Mouse (Mus musculus) lung, postnatal 4 days (tissue): ENCODE results near the gene Foxo3.

ENCODE experiments used
- DNase-seq, 2 experiments: peaks; one replicate each; pipeline ENCODE4 v3.0.0; 2021

The Foxo3 gene

GRCm38 (mm10) chr10:42275401-42275870 is 1.1 kb downstream of the Foxo3 start:
- DNase-seq, result peak in 1 of 2 experiments; percentile 80

GRCm38 (mm10) chr10:42274712-42275400 is 1.7 kb downstream of the Foxo3 start:
- DNase-seq, result peak; percentile 51 to 66

DNA sequence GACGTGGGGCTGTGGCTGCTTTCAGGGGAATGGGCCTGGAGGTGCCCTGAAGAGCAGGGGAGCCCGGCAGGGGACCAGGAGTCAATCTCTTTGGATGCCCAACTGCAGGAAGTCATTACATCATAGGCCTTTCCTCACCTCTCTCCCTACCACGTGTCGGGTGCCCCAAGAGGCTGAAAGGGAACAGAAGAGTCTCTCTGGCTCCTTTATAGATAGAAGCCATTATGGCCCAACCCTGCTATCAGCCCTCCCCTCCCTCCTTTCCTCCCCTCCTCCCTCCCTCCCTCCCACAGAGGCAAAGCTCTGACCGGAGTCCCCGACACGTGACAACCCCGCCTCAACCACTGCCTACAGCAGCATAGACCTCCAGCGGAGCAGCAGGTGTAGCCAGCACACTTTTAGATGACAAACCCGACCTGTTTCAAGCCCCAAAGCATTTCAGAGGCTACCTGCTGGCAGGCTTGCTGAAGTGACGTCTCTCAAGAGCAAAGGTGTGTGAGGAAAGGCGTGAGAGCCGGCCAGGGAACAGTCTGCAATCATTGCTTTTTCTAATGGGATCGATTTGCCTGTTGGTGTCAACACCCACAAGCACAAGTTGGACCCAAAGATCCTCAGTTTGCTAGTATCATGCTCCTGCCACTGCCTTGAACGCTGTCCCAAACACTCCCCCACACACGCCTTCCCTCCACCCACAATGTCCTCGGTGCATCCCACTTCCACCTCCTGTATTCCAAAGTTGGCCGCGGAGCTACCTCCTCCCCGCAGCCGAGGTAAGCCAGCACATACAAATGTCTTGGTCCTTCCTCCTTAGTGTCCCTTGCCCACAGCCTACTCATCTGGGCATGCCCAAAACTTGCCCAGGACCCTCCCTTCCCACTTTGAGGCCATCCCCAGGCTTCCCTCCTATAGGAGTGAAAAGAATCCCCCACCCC is 2.5 kb downstream of the Foxo3 start:
- peak; percentile 54 to 68 for DNase-seq

DNA sequence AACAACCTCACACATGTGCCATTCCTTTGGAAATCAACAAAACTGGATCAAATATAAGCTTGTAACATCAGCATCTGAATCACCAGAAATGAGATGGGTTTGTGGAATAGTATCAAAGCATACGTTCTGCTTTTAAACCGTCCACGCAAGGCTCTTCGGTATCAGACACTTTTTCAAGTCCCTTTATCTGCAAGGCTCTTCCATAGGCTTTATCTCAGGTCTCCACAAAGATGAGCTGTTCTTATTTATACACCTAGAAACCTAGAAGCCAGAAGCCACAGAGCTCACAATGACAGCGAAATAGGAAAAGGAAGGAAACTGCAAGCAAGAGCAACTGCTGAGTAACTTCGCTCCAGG is 3.2 kb downstream of the Foxo3 start:
- DNase-seq, result no peak

GRCm38 (mm10) chr10:42271454-42272230 is 4.9 kb downstream of the Foxo3 start:
- DNase-seq, result no peak

DNA sequence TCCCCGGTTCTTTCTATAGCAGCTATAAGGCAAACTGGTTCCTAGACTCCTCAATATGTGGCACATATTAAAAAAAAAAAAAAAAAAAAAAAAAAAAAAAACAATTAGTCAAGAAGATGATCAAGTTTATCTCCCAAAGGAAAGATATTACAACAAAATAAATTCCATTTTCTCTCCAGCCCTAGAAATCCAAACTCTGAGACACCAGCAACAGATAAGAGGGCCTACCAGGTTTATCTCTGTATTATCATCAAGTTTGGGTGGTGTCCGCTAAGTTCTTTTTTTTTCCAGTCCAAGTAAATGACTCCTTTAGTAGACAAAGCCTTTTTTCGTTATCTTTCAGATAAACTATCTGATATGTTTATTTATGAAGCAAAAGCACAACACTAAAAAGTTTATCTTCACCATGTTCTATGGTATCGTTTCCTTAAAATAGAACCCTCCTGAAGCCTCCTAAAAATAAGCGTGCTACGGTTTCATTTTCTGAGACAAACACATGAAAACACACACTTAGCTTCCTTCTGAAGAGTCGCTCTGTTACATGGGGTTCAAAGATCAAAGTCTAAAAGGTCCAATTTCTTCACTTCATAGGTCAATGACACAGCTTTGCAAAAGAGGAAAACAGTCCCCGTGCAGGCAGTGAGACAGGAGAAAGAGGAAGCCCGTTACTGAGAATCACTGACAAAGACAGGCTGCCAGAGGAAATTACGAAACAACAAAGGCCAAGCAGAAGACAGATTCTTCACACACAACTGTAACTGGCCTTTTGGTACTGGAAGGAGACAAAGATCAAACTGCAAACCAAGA is 6.1 kb downstream of the Foxo3 start:
- DNase-seq, result peak; percentile 42 to 56

- DNase-seq, result peak; percentile 56 to 66
Measured at GRCm38 (mm10) chr10:42269281-42270025, 7.1 kb downstream of the Foxo3 start.

DNA sequence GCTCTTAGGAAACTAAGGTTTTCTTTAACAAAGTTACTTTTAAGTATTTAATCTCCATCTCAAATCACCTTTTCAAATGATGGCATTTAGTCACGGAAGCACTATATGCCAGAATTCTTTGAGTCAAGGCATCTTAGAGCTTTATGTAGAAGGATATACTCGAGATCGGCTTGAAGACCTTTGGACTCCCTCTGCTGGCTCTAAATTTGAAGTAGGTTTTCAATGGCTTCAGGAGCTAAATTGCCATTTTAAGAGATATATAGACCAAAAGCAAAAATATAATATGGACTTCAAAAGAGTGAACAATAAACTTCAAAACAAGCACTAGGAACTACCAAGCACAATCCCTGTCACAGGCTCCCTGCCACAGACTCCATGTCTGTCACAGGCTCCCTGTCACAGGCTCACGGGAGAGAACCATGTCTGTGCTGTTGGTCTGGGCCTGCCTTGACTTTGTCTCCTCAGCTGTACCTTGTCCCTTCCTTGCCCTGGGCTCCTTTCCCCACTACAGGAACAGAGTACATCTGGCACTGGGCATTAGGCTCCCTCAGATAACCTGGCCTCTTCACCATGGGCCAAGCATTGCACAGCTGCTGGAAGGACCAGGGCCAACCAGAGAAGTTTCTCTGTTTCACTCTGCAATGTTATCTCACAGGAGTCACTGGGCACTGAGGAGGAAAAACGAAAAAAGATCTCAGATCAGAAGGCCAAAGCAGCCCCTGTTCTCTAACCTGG is 8.6 kb downstream of the Foxo3 start:
- no peak for DNase-seq

- DNase-seq, result no peak
Measured at GRCm38 (mm10) chr10:42265021-42265689, 11.4 kb downstream of the Foxo3 start.

DNA sequence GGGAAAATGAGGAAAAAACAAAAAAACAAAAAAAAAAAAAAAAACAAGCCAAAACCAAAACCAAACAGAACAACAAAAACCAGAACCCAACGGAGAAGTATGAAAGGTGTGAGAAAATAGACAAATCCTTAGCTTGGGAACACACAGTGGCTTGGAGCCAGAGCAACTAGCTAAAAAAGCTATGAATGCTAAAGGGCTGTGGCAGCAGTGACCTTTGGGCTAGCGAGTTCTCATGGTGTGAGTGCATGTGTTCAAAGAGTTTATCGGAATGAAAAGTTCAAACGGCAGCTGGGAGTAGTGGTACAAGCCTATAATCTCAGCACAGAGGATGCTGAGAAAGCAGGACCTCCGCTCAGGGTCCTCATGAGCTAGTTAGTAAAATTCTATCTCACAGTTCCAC is 12.4 kb downstream of the Foxo3 start:
- DNase-seq, result no peak

DNA sequence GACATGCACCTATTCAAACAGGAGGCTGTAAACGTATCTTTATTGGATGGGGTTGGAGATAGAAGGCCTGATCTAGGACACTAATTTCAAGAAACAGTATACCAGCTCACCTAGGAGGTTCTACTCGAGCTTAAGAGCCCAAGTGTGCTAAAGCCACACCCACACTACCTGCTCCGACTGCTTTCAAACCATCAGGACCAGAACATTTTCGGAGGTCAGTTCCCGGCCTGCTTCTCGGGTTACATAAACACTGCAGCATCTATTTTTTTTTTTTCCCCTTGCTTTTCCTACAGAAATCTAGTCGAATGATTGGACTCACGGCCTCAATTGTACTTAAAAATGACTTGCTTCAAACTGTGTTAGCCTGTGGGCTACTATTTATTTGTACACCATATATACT is 12.9 kb downstream of the Foxo3 start:
- DNase-seq, result no peak

DNA sequence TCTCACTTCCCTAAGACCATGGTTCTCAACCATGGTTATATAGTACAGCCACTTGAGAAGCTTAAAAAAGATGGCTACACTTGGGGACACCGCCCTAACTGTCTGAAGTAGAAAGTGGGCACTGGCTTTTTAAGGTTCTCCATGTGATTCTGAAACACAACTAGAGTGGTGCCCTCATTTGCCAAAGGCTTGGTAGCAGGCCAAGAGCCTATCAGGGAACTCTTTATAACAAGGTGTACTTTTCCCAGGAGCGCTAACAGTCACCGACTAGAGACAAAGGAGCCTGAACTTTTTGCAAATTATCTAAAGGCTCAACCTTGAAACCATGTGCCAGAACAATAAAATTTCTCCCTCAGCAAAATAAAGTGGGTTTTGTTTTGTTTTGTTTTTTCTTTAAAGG is 14.5 kb downstream of the Foxo3 start:
- DNase-seq, result no peak

DNA sequence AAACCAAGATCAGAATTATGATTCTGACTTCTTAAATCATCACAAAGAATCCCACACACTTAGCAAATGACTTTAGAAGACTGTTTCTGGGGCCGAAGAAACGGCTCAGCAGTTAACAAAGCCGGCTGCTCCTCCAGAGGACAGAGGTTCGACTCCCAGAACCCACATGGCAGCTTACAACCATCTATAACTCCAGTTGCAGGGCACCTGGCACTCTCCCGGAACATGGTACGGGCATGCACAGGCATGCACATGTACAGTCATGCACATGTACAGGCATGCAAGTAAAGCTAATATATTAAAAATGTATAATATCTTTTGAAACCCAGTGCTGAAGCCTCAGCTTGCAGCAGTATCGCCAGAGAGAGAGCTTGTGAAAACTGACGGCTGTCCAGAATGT is 15.5 kb downstream of the Foxo3 start:
- DNase-seq, result no peak

GRCm38 (mm10) chr10:42260523-42260922 is 16.0 kb downstream of the Foxo3 start:
- DNase-seq, result no peak

GRCm38 (mm10) chr10:42259602-42260001 is 17.0 kb downstream of the Foxo3 start:
- no peak for DNase-seq

- DNase-seq, result no peak
Measured at GRCm38 (mm10) chr10:42257985-42258384, 18.6 kb downstream of the Foxo3 start.

DNA sequence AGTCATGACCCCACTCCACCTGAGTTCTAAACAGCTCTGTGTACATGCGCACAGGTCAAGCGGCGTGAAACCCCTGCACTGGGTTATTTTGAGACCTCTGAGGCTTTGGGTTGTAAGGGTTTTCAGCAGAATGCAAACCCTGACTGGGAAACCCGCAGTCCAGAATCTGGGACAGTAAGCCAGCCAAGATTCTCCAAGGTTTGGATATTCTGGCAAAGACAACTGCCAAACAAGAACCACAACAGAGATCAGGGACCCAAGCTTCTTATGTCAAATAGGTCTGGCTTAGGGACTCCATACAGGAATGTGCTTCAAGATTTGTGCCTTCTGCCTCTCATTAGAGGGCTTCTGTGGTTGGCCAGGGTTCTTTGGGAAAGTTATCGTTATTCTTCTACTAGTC is 21.8 kb downstream of the Foxo3 start:
- no peak for DNase-seq

DNA sequence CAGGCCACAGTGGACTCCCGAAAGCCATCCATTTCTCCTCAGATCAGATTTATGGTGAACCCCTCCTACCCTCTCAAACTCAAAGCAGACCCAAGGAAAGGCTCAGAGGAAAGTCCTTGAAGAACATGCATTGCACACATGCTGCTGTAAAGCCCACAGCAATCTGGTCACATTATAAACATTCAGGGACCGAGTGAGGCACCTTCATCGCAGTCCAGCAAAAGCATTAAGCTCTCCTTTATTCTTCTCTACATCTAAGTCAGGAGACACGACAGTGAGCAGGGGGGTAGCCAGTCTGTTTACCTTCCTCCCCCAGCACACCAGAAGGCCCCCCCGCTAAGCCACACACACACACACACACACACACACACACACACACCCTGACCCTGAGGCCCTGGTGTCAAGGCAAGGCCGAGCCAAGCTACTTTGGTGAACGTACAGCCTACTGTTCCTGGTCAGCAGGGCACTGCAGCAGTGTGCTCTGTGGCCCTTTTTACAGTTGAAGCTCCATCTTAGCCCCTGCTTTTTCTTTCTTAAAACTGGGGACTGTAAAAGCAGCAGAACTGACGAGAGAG is 24.7 kb downstream of the Foxo3 start:
- DNase-seq, result no peak

- peak; percentile 78 to 92 for DNase-seq
Measured at GRCm38 (mm10) chr10:42251203-42251602, 25.4 kb downstream of the Foxo3 start.

GRCm38 (mm10) chr10:42249965-42250364 is 26.6 kb downstream of the Foxo3 start:
- no peak for DNase-seq
